Mouse (Mus musculus) CH12F3 (cell line): ENCODE results near the gene Il1rl2.

Source experiments
- in situ Hi-C: fragments of 300-500 bp; cut with MboI; formaldehyde crosslinking; loops from 2 replicates; pipeline ENCODE4 v1.14.3; 2020; ENCODE audit warnings: low sequenced_read_pairs

The Il1rl2 gene

GRCm38 (mm10) chr1:40324955-40325702, 719 bp downstream of the Il1rl2 start:
- in situ Hi-C loops = no loop called here

- in situ Hi-C loops = no loop called here
These were observed 1.4 kb downstream of the Il1rl2 start for GRCm38 (mm10) chr1:40325711-40326327.

- in situ Hi-C loops = no loop called here
These were observed 3.2 kb downstream of the Il1rl2 start for GRCm38 (mm10) chr1:40327604-40328003.

- in situ Hi-C loops = no loop called here
These were observed 5.1 kb downstream of the Il1rl2 start for GRCm38 (mm10) chr1:40329526-40329925.

- in situ Hi-C loops = no loop called here
These were observed 5.8 kb downstream of the Il1rl2 start for GRCm38 (mm10) chr1:40330181-40330580.

GRCm38 (mm10) chr1:40339346-40339745, 14.9 kb downstream of the Il1rl2 start:
- in situ Hi-C loops = no loop called here

GRCm38 (mm10) chr1:40340102-40340501, 15.7 kb downstream of the Il1rl2 start:
- in situ Hi-C loops = no loop called here

GRCm38 (mm10) chr1:40352158-40352903, 27.9 kb downstream of the Il1rl2 start:
- in situ Hi-C loops = loop anchor here (25.0 kb wide), 1 partner anchor 365 kb away; no protein-coding TSS in a partner anchor

GRCm38 (mm10) chr1:40352904-40353286, 28.5 kb downstream of the Il1rl2 start:
- in situ Hi-C loops = loop anchor here (25.0 kb wide), 1 partner anchor 366 kb away; no protein-coding TSS in a partner anchor

- in situ Hi-C loops = loop anchor here (25.0 kb wide), 1 partner anchor 367 kb away; no protein-coding TSS in a partner anchor
These were observed 30.3 kb downstream of the Il1rl2 start for GRCm38 (mm10) chr1:40354665-40355064.

GRCm38 (mm10) chr1:40355431-40355843, 31.0 kb downstream of the Il1rl2 start:
- in situ Hi-C loops = loop anchor here (25.0 kb wide), 1 partner anchor 368 kb away; no protein-coding TSS in a partner anchor

- in situ Hi-C loops = loop anchor here (25.0 kb wide), 1 partner anchor 369 kb away; no protein-coding TSS in a partner anchor
These were observed 31.6 kb downstream of the Il1rl2 start for GRCm38 (mm10) chr1:40355904-40356521.

GRCm38 (mm10) chr1:40357921-40358320, 33.5 kb downstream of the Il1rl2 start:
- in situ Hi-C loops = loop anchor here (25.0 kb wide), 1 partner anchor 371 kb away; no protein-coding TSS in a partner anchor

- in situ Hi-C loops = loop anchor here (25.0 kb wide), 1 partner anchor 371 kb away; no protein-coding TSS in a partner anchor
These were observed 33.9 kb downstream of the Il1rl2 start for GRCm38 (mm10) chr1:40358351-40358750.

- in situ Hi-C loops = loop anchor here (25.0 kb wide), 1 partner anchor 371 kb away; no protein-coding TSS in a partner anchor
These were observed 34.4 kb downstream of the Il1rl2 start for GRCm38 (mm10) chr1:40358771-40359181.

GRCm38 (mm10) chr1:40359731-40360130, 35.3 kb downstream of the Il1rl2 start:
- in situ Hi-C loops = loop anchor here (25.0 kb wide), 1 partner anchor 372 kb away; no protein-coding TSS in a partner anchor

- in situ Hi-C loops = loop anchor here (25.0 kb wide), 1 partner anchor 374 kb away; no protein-coding TSS in a partner anchor
These were observed 36.6 kb downstream of the Il1rl2 start for GRCm38 (mm10) chr1:40360969-40361368.

GRCm38 (mm10) chr1:40361596-40361995, 37.2 kb downstream of the Il1rl2 start:
- in situ Hi-C loops = loop anchor here (25.0 kb wide), 1 partner anchor 374 kb away; no protein-coding TSS in a partner anchor

GRCm38 (mm10) chr1:40362784-40363183, 38.4 kb downstream of the Il1rl2 start:
- in situ Hi-C loops = loop anchor here (25.0 kb wide), 1 partner anchor 375 kb away; no protein-coding TSS in a partner anchor

GRCm38 (mm10) chr1:40372951-40373350, 48.5 kb downstream of the Il1rl2 start:
- in situ Hi-C loops = loop anchor here (10.0 to 25.0 kb wide), 2 partner anchors 278 to 386 kb away; no protein-coding TSS in a partner anchor
